Mouse (Mus musculus) Muller cell, postnatal 12 days (primary cell): Measurements from ENCODE around the gene Wfdc16.
"Not testable (repeated sequence)": the region's sequence is repeated elsewhere in the genome, so short reads cannot be mapped to it uniquely, and the experiment has no call there.

Experiments used
- DNase-seq: peaks from one replicate; pipeline ENCODE4 v3.0.0-alpha.2; 2015; ENCODE audit errors: inconsistent ontology term

The Wfdc16 gene

DNA sequence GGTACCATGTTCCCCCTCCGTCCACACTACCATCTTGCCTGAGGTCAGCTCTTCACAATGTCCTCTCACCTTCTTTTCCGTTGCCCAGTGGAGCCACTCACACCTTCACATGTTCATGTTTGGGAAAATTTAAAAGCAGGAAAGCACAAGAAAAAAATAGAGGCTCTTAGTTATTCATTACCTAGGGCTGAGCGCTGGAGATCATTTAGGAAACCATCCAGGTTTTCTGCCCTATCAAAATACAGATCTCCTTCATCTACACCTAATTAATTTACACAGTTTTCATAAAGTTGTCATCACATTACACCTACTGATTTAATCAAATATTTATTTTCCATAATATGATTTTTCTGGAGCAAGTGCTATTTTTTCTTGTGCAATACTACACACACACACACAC lies at the start of gene Wfdc16:
Wfdc16 (minus strand) TSS at position 101 of the 400 bp plus-strand sequence.
- no peak for DNase-seq

DNA sequence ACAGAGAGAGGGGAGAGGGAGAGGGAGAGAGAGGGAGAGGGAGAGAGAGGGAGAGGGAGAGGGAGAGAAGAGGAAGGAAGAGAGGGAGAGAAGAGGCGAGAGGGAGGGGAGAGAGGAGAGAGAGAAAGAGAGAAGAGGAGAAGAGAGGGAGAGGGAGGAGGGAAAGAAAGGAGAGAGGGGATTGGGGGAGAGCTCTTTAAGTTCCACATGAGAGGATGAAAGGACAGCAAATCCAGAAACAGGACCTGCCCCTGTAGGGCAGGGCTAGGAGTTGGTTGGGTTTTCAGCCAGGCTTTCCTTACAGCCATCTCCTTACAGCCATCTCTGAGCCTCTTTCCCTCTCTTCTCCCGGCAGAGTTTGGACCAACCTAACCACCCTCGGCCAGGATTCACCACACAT lies 46.2 kb upstream of the Wfdc16 start, which contains the start of gene Wfdc13:
Wfdc13 (plus strand) TSS at position 301 of the 400 bp plus-strand sequence.
- no peak for DNase-seq

DNA sequence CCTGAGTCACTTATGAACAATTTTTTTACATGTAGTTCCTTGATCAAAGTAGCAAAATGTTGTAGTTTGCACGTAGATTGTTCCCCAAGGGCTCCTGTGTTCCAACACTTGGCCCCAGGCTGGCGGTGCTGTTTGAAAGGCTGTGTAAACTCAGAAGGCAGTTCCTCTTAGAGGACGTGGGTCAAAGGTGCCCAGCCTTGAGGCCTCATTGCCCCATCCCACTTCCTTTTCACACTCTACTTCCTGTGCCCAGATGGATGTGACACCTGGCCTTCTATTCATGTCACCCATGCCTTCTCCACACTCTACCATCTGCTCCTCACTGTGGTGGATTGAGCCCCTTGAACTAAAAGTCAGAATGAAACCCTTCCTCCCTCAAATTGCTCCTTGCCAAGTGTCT lies 41.3 kb upstream of the Wfdc16 start:
- DNase-seq = no peak

DNA sequence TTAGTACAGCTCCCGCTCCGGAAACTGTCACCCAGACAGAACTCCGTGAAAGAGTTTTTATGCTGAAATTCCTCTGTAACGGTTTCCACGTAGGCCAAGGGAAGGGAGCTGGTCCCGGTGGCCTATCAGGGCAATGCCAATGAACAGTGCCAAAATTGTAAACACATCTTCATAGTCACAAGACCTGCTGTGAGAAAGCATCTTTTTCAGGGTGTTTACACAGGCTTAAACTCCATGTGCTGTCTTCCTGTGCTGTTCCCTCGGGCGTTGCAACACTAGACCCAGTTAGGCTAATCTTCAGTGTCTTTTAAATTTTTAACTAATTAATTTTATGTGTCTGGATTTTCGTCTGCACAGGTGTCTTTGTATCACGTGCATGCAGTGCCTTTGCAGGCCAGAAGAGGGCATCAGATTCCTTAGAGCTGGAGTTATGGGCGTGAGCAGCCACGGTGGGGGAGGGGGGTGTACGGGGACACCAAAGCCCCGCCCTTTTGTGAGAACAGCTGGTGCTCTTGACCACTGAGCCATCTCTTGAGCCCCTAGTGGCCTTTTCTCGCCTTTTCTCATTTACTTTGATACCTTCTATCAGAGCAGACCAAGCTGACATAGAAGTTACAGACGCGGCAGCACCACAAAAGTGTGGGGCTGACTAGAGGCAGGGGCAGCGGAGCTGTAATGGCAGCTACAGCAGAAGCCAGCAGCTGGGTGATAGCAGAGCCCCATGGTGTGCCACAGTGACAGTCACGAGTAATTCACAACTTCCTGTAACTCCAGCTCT lies 40.4 kb upstream of the Wfdc16 start:
- peak; percentile 86 for DNase-seq

DNA sequence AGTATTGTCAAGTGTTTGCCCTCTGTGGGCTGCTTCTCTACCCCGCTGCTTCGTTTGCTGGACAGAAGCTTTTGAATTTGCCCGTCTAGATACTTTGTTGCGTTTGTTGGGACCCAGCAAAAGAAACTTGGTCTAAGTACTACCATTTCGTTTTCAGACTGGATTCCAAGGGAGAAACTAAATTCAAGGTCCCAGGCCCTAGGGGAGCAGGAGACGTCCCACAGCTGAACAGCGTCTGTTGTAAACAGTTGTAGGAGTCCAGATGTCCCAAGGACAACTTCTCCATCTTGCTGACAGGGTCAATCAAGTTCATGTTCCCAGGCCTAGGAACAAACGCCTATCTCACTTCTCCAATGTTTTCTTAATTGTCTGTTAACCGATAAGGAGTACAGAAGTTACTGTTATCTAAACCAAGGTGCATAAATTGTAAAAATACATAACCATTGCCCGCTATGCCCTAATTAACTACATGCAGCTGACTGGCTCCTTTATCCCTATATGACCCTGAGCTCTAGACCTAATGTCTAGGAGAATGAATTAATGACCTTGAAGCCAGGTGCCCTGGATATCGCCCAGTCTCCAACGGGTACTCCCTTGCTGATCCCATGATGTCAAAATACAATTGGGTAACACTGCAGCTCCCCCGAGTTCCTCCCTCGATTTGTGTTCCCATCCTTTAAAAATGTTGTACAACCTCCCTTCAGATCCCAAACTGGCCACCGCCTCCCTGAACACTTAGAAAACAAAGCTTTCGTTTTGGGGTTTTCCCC lies 38.5 kb upstream of the Wfdc16 start:
- no peak for DNase-seq

DNA sequence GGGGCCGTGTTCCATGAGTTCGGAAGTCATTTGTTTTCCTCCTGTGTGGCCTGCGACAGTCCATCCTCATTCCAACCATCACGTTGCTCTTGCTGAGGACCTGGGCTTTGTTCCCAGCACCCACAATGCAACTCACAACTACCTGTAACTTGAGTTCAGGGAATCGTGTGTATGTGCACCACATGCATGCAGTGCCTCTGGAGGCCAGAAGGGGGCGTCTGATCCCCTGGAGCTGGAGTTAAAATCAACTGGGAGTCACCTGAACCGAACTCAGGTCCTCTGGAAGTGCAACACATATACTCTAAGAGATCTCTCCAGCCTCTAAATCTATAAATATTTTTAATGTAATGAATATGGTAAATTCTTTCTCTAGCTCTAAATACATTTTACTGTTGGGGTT lies 37.5 kb upstream of the Wfdc16 start:
- DNase-seq = no peak

DNA sequence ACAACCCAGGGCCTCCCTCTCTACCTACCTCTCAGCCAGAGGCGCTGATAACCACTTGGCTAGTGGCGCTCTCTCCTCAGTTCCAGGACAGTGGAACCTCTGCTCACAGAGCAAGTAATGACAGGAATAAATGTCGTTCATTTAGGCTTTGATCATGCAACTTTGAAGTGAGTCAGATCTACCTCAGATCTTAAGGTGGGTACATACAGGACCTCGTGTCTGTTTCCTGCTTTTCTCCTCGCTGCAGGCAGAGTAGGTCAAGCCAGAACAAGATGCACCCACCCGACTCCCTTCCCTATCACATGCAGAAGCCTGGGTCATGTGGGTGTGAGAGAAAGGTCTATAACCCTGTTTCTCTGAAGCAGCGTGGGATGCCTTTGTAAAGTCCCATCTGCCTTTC lies 35.4 kb upstream of the Wfdc16 start, which contains the start of gene Wfdc11:
Wfdc11 (minus strand) TSS at position 101 of the 400 bp plus-strand sequence.
- DNase-seq = no peak

DNA sequence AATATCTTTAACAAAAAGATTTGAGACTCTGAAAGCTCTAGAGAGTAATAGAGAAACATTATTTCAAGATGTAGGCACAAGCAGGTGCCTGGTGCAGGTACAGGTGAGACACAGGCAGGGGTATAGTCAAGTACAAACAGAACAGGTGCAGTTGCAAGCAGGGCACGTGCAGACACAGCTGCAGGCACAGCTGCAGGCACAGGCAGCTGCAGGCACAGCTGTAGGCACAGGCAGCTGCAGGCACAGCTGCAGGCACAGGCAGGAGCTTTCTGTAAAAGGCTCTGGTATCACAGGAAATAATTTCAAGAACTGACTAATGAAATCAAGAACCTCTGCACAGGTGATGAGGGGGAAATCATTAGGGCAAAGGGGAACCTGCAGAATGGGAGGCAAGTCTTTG lies 32.3 kb upstream of the Wfdc16 start:
- DNase-seq = no peak

DNA sequence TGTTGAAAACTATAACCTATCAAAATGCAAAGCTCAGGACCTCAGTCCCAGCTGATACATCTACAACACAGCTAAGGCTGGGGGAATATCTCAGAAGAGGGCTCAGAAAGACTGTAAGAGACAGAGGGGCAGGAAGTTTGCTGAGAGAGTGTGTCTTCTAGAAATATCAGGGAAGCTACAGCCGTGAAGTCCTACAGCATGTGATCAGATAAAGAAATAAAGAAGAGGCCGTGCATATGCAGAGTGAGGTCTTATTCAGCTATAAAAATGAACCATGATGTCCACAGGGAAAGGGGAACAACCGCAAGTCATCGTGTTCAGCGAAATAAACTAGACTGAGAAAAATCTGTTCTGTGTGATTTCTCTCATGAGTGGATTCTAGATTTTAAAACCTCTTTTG lies 31.7 kb upstream of the Wfdc16 start:
- DNase-seq = no peak

DNA sequence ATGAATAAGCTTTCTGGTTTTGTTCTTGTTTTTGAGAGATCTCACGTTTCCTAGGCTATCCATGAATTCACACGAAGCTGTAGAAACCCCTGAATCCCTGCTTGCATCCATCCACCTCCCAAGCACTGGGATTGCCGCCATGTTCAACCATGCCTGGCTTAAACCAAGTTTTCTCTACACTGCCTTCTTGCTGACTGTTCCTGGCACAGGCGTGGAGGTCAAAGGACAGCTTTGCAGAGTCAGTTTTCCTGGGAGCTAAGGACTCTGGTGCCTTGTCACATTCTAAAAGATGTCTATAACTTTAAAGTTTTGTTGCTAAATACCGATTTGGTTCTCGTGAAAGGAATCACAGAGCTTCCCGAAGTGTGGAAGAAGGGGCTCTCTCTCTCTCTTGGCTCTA lies 26.3 kb upstream of the Wfdc16 start:
- no peak for DNase-seq

DNA sequence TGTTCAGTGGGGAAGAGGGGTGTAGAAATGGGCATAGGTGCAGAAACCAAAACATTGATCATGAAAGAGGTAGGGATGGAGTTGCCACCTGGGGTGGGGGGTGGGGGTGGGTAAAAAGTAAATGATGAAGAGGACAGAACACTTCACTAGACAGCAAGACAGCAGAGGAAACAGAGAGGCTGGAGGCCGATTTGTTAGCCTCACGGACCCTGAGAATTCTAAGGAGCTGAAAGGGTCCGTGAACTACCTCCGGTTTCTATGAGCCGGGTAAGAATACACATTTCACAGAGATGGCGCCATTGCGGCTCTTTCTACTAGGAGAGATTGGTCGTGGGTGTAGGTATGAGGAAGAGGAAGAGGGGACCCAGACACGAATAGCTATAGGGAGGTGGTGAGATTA lies 17.9 kb upstream of the Wfdc16 start, which contains the start of gene Wfdc9:
Wfdc9 (minus strand) TSS at position 101 of the 400 bp plus-strand sequence.
- DNase-seq = no peak

DNA sequence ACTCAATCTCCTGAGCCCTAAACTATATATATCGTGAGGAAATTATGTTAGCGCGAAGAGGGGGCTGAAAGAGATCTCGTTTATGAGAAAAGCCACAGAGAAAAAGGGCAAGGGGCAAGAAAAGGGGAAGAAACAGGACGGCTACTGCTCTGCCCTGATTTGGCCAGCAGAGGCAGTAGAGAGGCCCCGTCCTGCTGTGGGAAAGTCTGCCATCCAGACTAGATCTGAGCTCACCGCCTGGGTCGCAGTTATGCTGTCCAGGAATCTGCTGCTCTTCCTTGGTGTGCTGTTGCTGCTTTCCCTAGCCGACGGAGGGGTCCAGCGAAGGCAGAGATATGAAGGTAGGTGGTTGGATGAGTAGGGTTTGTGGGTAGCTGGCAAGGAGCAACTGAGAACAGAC lies 17.3 kb upstream of the Wfdc16 start, which contains the start of gene Wfdc10:
Wfdc10 (plus strand) TSS at position 189 of the 400 bp plus-strand sequence.
- no peak for DNase-seq

DNA sequence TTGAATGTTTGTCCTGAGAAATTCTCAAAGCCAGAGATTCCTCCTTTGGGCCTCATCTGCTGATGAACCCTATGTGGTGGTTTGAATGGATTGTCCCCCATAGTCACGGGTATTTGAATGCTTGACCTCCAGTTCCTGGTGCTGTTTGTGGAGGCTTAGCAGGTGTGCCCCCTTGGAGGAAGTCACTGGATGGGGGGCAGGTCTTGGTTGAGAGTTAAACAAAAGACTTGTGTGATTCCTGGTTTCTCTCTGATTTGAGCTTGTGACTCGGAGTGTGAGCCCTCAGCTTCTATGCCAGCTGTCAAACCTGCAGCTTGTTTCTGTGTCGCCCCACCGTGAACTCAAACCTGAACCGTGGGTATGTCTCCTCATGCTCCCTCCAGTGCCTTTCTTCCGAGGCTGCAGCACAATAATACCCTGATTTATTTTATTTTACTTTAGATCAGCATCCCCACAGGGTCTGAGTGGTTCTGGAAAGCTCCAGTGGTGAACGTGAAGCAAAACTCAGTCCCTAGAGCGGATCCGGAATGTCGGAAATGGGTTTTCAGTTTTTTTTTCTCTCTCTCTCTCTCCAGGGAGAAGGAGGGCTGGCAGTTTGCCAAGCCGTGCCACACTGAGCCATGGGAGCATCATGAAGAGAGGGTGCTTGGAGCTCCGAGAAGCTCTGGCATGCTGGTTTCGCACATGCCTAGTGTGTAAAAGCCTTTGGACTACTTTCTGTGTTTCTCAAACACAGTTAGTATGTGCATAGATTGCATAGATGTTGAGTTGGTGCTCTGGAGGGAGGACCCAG lies 3.5 kb upstream of the Wfdc16 start:
- no peak for DNase-seq

DNA sequence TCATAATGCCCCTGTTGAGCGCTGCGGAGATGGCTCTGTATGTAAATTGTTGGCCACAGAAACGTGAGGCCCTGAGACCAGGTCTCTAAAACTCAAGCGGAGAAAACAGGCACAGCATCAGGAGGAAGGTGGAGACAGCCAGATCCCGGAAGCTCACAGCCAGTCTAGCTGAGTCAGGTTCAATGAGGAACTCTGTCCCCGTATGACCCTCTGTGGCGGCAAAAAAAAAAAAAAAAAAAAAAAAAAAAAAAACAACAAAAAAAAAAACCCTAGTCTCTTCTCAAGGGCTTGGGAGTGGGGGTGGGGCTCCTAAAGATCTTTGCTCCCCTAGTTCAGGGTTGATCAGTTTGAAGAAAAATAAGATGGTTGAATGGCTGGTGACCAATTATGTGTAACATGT lies 2.5 kb upstream of the Wfdc16 start:
- DNase-seq = peak; percentile 11

DNA sequence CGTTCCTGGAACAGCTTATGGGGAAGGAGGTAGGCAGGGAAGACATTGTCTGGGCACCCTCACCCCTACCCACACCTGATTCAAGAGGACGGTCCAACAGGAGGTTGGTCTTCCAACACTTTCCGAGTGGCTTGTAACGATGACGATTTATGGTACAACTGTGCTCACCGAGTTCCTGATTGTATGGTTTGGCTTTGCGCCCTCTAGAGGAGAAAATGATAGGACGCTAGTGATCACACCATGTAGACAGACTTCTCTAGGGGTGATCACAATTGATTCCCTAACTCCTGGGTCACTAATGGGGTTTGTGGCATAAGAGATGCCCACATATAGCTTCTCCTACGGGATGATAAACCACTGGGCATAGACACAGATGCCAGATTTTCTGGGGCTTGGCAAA lies 3.3 kb downstream of the Wfdc16 start:
- DNase-seq = no peak

DNA sequence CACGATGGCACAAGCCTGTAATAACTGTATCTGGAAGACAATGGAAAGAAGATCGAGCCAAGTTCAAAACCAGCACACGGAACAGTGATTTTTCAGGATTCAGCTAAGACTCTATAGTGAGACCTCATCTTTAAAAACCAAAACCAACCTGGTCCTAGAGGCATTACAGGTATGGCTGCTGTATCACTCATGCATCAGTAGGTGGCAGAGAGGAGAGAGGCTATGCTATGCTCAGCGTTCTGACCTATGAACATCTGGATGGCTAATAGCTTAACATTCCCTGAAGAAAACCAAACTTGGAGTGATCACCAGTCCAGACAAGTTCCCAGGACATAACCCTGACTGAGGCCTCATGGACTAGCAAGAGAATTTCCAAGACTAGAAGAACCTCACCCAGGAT lies 16.8 kb downstream of the Wfdc16 start:
- no peak for DNase-seq

DNA sequence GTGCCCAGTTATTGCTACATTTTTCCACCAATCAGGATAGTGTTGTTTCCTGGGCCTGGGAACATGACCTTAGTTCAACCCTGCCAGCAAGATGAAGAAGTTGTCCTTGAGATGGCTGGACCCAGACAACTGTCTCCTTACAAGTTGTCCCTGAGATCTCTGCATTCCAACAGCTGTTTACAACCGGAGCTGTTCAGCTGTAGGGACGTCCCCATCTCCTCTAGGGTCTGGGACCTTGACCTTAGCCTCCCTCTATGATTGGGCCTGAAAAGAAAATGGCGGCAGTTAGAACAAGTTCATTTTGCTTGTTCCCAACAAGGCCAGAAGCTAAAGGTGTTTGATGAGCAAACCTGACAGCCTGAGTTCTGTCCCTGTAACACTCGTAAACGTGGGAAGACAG lies 19.5 kb downstream of the Wfdc16 start:
- DNase-seq = no peak

DNA sequence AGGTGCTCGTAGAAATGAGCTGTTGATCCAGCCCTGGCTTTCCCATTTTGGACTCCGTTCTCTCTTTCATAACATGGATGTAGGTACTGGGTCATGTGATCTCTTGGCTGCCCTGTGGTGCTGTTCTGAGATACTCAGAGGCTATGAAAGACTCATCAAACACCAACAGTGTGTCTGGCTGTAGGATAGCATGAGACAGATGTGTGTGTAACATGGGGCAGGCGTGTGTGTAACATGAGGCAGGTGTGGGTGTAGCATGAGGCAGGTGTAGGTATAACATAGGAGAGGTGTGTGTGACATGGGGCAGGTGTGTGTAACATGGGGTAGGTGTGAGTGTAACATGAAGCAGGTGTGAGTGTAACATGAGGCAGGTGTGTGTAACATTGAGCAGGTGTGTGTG lies 23.2 kb downstream of the Wfdc16 start:
- DNase-seq = no peak

DNA sequence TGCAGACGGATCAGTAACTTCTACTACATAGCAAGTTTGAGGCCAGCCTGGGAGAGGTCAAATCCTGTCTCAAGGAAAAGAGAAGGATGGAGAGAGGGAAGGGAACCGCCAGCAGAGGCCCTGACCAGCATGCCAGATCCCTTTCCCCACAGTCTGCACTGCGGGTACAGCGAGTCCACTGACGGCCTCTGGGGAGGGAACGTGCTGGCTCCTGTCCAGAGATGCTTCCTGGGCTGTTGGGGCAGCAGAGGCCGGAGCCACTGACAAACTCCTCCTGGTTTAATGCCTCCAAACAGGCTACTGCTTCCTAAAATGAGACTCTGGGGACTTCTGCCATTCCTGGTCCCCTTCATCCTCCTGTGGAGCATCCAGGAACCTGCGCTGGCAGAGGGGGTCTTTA lies 25.1 kb downstream of the Wfdc16 start, which contains the start of the genes Wfdc6b and Wfdc8:
Wfdc6b (plus strand) TSS at position 52 of the 400 bp plus-strand sequence.
Wfdc8 (minus strand) TSS at position 156 of the 400 bp plus-strand sequence.
- DNase-seq = not testable (repeated sequence)

DNA sequence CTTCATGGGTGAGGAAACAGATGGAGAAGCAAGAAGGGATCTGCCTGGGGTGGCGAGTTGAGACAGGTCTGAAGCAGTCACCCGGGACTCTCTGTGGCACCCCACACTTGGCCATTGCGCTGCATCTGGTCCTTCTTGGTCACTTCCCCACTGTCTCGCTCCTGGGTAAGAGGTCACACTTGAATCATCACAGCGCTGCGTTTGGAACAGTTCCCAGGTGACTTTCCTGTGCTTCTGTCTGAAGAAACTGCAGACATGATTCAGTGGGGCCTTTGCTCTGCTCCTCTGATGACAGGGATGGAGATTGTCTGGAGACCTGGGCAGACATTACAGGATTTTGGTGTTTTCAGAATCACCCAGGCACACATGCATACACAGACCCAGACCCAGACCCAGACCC lies 29.8 kb downstream of the Wfdc16 start:
- DNase-seq = peak; percentile 14

DNA sequence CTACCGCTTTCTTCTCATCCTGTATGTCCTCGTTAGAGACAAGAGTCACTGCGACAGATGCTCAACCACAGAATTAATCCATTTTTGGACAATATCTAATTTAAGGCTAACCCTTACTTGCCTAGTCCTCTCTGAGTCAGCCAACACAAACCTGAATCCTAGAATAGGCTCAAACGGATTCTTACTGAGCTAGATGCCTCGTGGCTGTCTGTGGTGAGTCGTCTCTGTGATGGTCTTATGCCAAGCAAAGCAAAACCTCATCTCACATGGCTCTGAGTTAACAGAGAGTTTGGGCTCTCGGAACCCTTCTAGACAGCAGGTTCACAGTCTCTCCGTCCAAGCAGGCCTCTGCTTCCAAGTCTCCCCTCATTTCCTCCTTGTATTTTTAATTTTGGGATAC lies 34.2 kb downstream of the Wfdc16 start:
- peak; percentile 40 for DNase-seq

DNA sequence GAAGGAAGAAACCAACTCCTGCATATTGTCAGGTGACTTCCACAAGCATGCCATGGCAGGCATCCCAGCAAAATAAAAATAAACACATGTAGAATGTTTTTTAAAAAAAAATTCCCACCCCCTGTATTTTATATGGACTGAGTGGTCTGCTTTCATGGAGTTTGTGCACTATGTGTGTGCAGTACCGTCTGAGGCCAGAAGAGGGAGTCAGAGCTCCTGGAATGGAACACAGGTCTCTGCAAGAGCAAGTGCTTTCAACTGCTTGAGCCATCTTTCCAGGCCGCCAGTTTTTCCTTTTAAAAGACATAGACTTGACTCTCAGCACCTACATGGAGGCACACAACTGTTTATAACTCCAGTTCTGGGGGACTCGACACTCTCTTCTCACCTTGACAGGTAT lies 35.1 kb downstream of the Wfdc16 start:
- DNase-seq = no peak
